In genomic region chr15:99909339-99909996, GRCm38 (mm10) we compare ENCODE assay signal across 10 mouse cellular contexts. TPM values are rescaled to one million over a fixed set of nuclear protein-coding genes. Genes with fewer than 3 reads are reported as not detected.
A peak's percentile ranks its signal among the peaks of the same experiment; 100 is the strongest.
DNase-seq lines count a peak whose midpoint lies in the region; ATAC-seq and TF ChIP-seq lines count a peak whose summit lies in the region.
"Not testable (repeated sequence)": the region's sequence is repeated elsewhere in the genome, so short reads cannot be mapped to it uniquely, and the experiment has no call there.
"Had no signal": no experiment of that assay in that cellular context is flagged by ENCODE, and none has a peak within 500 bp of the region (broad histone marks: within the 10 kb centered on the region; RNA-seq: fewer than 3 reads in every experiment).

No protein-coding gene starts in this region.

- not testable (repeated sequence) for H3K27ac ChIP-seq in forebrain, embryonic 14.5 days (ENCODE audit: low read depth, low read length); limb, embryonic 11.5 days (replicated peaks; ENCODE audit: low read depth, low read length); midbrain, embryonic 11.5 days (ENCODE audit: low read depth, low read length)

- not testable (repeated sequence) for H3ac ChIP-seq in C2C12 (ENCODE audit: control insufficient read depth, insufficient read length, low read depth)

- peak; percentile 35 for TF ChIP-seq CTCF in C2C12 (IDR thresholded peaks at IDR 0.05; ENCODE audit: control insufficient read depth, insufficient read depth, insufficient read length)

- H3K27me3 ChIP-seq in C2C12 (ENCODE audit: control insufficient read depth, insufficient read depth, insufficient read length); forebrain, embryonic 14.5 days (replicated peaks; ENCODE audit: control insufficient read depth, insufficient read depth, low read length); limb, embryonic 11.5 days (ENCODE audit: control insufficient read depth, insufficient read depth, low read length); midbrain, embryonic 11.5 days (ENCODE audit: control insufficient read depth, insufficient read depth, low read length); splenic B cell, adult 2 months (ENCODE audit: control insufficient read depth, insufficient read depth, low read length, poor library complexity, severe bottlenecking): not testable (repeated sequence)

- H3K79me3 ChIP-seq in C2C12 (ENCODE audit: low read depth), result not testable (repeated sequence)

- not testable (repeated sequence) for H3K36me3 ChIP-seq in C2C12 (ENCODE audit: control insufficient read depth, insufficient read depth); forebrain, embryonic 14.5 days (ENCODE audit: control insufficient read depth, insufficient read depth, low read length); limb, embryonic 11.5 days (ENCODE audit: control insufficient read depth, insufficient read depth, low read length); midbrain, embryonic 11.5 days (ENCODE audit: control insufficient read depth, insufficient read depth, low read length); splenic B cell, adult 2 months (ENCODE audit: control insufficient read depth, insufficient read depth, low read length, poor library complexity, severe bottlenecking)

- not testable (repeated sequence) for H3K9ac ChIP-seq in forebrain, embryonic 14.5 days (ENCODE audit: low read length); limb, embryonic 11.5 days (ENCODE audit: low read length); midbrain, embryonic 11.5 days (ENCODE audit: low read length)

- ATAC-seq in forebrain, embryonic 14.5 days; limb, embryonic 11.5 days (ENCODE audit: insufficient number of reproducible peaks, low FRiP score, low TSS enrichment, low read depth); midbrain, embryonic 11.5 days (ENCODE audit: low FRiP score): not testable (repeated sequence)

- 43% methylated on average over 14 of the region's 14 CpGs for WGBS in forebrain, embryonic 14.5 days
- 42% methylated on average over 14 of the region's 14 CpGs for WGBS in limb, embryonic 11.5 days
- WGBS in midbrain, embryonic 11.5 days, result 44% methylated on average over 14 of the region's 14 CpGs

- not testable (repeated sequence) for H3K79me2 ChIP-seq in C2C12 (ENCODE audit: control insufficient read depth, insufficient read depth)

- H3K9me3 ChIP-seq in forebrain, embryonic 14.5 days (replicated peaks; ENCODE audit: control insufficient read depth, low read length); limb, embryonic 11.5 days (ENCODE audit: control insufficient read depth, low read length); midbrain, embryonic 11.5 days (ENCODE audit: control insufficient read depth, low read length): not testable (repeated sequence)

- H3K4me3 ChIP-seq in C2C12 (ENCODE audit: insufficient read depth, poor library complexity, severe bottlenecking); forebrain, embryonic 14.5 days (ENCODE audit: low read depth, low read length); limb, embryonic 11.5 days (ENCODE audit: low read depth, low read length); midbrain, embryonic 11.5 days (ENCODE audit: low read depth, low read length): not testable (repeated sequence)

- H3K4me1 ChIP-seq in forebrain, embryonic 14.5 days (ENCODE audit: control insufficient read depth, insufficient read depth, low read length); limb, embryonic 11.5 days (ENCODE audit: control insufficient read depth, insufficient read depth, low read length); midbrain, embryonic 11.5 days (ENCODE audit: control insufficient read depth, insufficient read depth, low read length): not testable (repeated sequence)

- H3K4me2 ChIP-seq in forebrain, embryonic 14.5 days (ENCODE audit: low read length); limb, embryonic 11.5 days (ENCODE audit: low read depth, severe bottlenecking); midbrain, embryonic 11.5 days: not testable (repeated sequence)

- peak; percentile 53 for DNase-seq in adipocyte (ENCODE audit: low spot score)
- DNase-seq in cerebellum, postnatal 10 days, result peak; percentile 64 to 75
- peak; percentile 45 for DNase-seq in forebrain, embryonic 14.5 days (ENCODE audit: low spot score)
- DNase-seq in induced T-regulatory cell, adult 2 months (ENCODE audit: low read depth), result peak; percentile 54
- DNase-seq in limb, embryonic 11.5 days (ENCODE audit: low spot score), result peak; percentile 47
- peak; percentile 89 for DNase-seq in midbrain, embryonic 11.5 days (ENCODE audit: low spot score, missing footprints)
- peak; percentile 50 for DNase-seq in splenic B cell, adult 2 months (ENCODE audit: low read depth, low spot score)

RNA-seq across cellular contexts. Expression of gene Lima1, which starts 34.2 kb away (rescaled TPM):
- polyA plus RNA-seq in C2C12 (2012; fragmentation: generic; extraction: Trizol), result 130 TPM
- 27.0 and 32.1 TPM in 2 replicates for polyA plus RNA-seq in forebrain, embryonic 14.5 days (2014; fragmentation: Nextera tagmentation; extraction: Ambion mirVana)
- polyA plus RNA-seq in limb, embryonic 11.5 days (2014; fragmentation: Nextera tagmentation; extraction: Ambion mirVana), result 72.9 and 77.3 TPM in 2 replicates
- 22.0 and 25.9 TPM in 2 replicates for polyA plus RNA-seq in midbrain, embryonic 11.5 days (2014; fragmentation: Nextera tagmentation; extraction: Ambion mirVana)

RNA-seq across cellular contexts. Expression of gene Fam186a, which starts 57.4 kb away (rescaled TPM):
- not detected for polyA plus RNA-seq in C2C12 (2012; fragmentation: generic; extraction: Trizol)
- not detected in 2 replicates for polyA plus RNA-seq in forebrain, embryonic 14.5 days (2014; fragmentation: Nextera tagmentation; extraction: Ambion mirVana)
- not detected in 2 replicates for polyA plus RNA-seq in limb, embryonic 11.5 days (2014; fragmentation: Nextera tagmentation; extraction: Ambion mirVana)
- not detected in 2 replicates for polyA plus RNA-seq in midbrain, embryonic 11.5 days (2014; fragmentation: Nextera tagmentation; extraction: Ambion mirVana)
- polyA plus RNA-seq: heart, embryonic 14.5 days; kidney, embryonic 15.5 days had no signal
